Mouse (Mus musculus): Measurements from ENCODE around the gene Rars. TPM values are rescaled to one million over a fixed set of nuclear protein-coding genes. Genes with fewer than 3 reads are reported as not detected.

Rars gene
- 22.4 and 35.4 TPM in 2 replicates for polyA plus RNA-seq (2012; rRNA removed)
- 54.5 and 54.8 TPM in 2 replicates for polyA plus RNA-seq (2014; fragmentation: Nextera tagmentation; extraction: Ambion mirVana)

DNA sequence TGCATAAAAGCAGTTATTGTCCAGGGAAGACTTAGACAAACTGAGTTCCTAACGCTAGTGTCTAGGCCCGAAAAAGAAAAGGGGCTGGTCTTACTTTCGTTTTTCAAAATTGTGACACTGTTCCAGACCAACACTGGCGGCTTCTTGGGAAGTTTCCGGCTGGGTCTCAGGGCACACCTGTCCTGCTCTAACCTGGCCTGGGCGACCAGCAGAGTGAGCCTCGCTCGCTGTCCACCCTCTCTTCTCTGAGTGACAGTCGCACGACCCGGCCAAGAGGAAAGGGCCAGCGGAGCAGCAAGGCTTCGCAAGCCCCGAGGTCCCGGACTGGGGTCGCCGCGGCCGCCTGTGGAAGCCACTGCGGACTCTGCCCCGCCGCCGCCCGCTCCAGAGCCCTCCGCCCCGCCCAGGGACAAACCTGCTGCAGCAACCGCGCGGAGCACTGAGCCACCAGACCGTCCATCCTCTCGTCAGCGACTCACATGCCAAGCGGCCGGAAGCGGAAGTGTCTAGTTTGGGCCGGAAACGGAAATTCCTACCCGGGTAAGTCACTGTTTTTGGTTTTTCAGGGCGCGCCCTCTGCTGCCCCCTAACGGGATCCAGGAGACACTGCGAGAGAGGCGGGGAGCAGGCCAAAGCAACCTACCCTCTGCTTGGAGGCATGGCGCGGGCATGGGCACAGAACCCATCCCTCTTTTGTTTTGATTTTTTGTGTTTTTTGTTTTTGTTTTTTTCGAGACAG, at the start of gene Rars:
TSS of gene Rars (minus strand) at position 485 of the 739 bp plus-strand sequence.
- Histone ChIP-seq H3K27me3 (ENCODE audit: control insufficient read depth, insufficient read depth, low read length) (no peaks in the 10 kb centered on the region), H3K4me1 (replicated peaks; ENCODE audit: control insufficient read depth in 2 of 2, insufficient read depth in 2 of 2, low read length in 1 of 2) (peaks cover 11% of the 10 kb centered on the region in 2 experiments), H3K4me3 (ENCODE audit: insufficient read depth in 1 of 2, low read depth in 2 of 2, low read length in 2 of 2) (peak within 1 kb of the TSS; percentile 91 to 92), H3K9ac (replicated peaks) (peak within 1 kb of the TSS; percentile 86), H3K9me3 (ENCODE audit: control insufficient read depth, low read length) (no peaks in the 10 kb centered on the region), H3K27ac (peak within 1 kb of the TSS; percentile 5), H3K4me2 (ENCODE audit: low read depth) (peak within 1 kb of the TSS; percentile 86), H3K36me3 (replicated peaks; ENCODE audit: control insufficient read depth, insufficient read depth, low read depth) (peaks cover 11% of the 10 kb centered on the region; the same call in 1 of the 2 replicates)
- DNase-seq (ENCODE audit: low read depth in 3 of 3, low spot score in 3 of 3) (peak; percentile 89 to 92 (median 90)), ATAC-seq (ENCODE audit: insufficient read depth) (peak; percentile 80)
- 1% methylated on average over 43 of the region's 46 CpGs for WGBS (ENCODE audit: insufficient replicate concordance)
- TF ChIP-seq EP300 (IDR thresholded peaks at IDR 0.05; ENCODE audit: low read depth) (no peak), CTCF (IDR thresholded peaks at IDR 0.05; ENCODE audit: low read depth) (peak; percentile 96)

DNA sequence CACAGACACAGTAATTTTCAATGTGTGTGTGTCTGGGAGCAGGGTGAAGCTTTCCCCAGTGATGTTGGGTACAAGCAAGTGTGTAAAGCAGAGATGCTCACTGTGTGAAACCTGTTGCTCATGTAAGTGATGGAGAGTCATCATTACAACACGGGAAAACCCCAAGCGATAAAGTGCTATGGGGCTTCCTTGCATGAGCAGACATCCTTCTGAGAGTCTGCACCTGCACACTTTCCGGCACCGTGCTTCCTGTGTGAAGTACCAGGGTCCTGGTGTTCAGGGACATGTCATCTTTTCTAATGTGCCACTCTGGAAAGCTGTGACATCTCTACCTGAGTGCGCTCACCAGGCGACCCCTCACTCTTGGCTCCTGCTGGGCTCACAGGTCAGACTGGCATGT, 48.5 kb upstream of the Rars start:
- Histone ChIP-seq H3K27me3 (ENCODE audit: control insufficient read depth, insufficient read depth, low read length) (no peaks in the 10 kb centered on the region), H3K36me3 (replicated peaks; ENCODE audit: control insufficient read depth, insufficient read depth, low read depth) (no peaks in the 10 kb centered on the region), H3K4me1 (replicated peaks; ENCODE audit: control insufficient read depth in 2 of 2, insufficient read depth in 2 of 2, low read length in 1 of 2) (no peaks in the 10 kb centered on the region), H3K9ac (replicated peaks) (no peak overlapping the region), H3K9me3 (ENCODE audit: control insufficient read depth, low read length) (no peaks in the 10 kb centered on the region), H3K4me2 (ENCODE audit: low read depth) (no peak overlapping the region), H3K4me3 (ENCODE audit: insufficient read depth in 1 of 2, low read depth in 2 of 2, low read length in 2 of 2) (no peak overlapping the region), H3K27ac (no peak overlapping the region)
- no peak for TF ChIP-seq EP300 (IDR thresholded peaks at IDR 0.05; ENCODE audit: low read depth)
- TF ChIP-seq CTCF (IDR thresholded peaks at IDR 0.05; ENCODE audit: low read depth): no peak
- DNase-seq (ENCODE audit: low read depth in 3 of 3, low spot score in 3 of 3) (no peak), ATAC-seq (ENCODE audit: insufficient read depth) (no peak)
- 76% methylated on average over 6 of the region's 6 CpGs for WGBS (ENCODE audit: insufficient replicate concordance)

DNA sequence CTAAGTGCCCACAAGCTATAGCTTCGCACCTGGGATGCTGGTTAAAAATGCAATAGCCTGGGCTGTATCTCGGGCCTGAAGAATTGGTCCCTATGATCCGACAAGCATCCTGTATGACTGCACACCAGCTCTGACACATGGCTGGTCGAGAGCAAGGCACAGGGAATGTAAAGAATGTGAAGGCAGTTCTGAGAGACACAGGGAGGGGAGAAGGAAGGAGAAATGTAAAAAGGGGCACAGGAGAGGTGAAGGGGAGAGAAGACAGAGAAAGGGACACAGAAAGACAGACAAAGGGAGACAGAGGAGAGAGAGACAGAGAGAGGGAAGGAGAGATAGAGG, 44.2 kb upstream of the Rars start:
- no peak for ATAC-seq (ENCODE audit: insufficient read depth)

DNA sequence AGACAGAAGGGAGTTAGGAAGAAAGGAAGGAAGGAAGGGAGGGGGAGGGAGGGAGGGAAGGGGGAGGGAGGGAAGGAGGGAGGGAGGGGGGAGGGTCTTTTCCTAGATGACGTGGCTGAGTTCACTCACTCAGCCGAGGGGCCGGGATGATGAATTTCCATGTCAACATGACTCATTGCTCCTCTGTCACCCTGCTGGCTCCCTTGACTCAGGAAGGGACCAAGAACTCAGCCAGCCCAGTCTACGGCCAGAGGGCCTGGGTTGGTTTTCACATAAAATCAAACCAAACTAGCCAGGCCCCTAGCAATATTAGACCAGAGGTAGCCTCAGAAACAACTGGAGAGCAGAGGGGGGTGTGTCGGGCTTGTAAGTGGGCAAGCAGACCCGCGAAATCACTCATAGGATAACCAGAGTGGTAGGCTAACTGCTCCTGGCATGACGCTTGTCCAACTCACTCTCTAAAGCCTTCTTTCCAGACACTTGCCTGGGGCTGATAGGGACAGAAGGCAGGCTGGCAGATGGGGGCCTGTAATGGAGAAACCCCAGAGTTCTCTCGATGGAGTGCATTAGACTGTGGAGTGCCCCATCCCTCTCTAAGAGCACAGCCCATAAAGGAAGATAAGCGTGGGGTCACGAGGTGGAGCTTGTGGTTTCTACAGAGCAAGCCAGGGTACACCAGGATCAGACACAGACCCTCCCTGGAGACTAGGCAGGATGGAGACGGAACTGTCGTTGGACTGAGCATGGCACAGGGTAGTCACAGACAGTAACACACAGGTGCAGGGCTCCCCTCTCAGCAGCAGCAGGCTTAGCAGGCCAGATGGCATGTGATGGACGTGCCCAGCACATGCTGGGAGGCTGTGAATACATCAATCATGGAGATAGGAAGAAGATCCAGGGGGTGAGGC, 43.6 kb upstream of the Rars start:
- H3K4me1 ChIP-seq (replicated peaks; ENCODE audit: control insufficient read depth in 2 of 2, insufficient read depth in 2 of 2, low read length in 1 of 2): no peaks in the 10 kb centered on the region
- H3K36me3 ChIP-seq (replicated peaks; ENCODE audit: control insufficient read depth, insufficient read depth, low read depth): no peaks in the 10 kb centered on the region
- H3K4me2 ChIP-seq (ENCODE audit: low read depth): no peak overlapping the region
- 39% methylated on average over 14 of the region's 14 CpGs for WGBS (ENCODE audit: insufficient replicate concordance)
- H3K9ac ChIP-seq (replicated peaks): no peak overlapping the region
- H3K27ac ChIP-seq: no peak overlapping the region
- TF ChIP-seq CTCF (IDR thresholded peaks at IDR 0.05; ENCODE audit: low read depth): no peak
- TF ChIP-seq EP300 (IDR thresholded peaks at IDR 0.05; ENCODE audit: low read depth): no peak
- ATAC-seq (ENCODE audit: insufficient read depth) (no peak), DNase-seq (ENCODE audit: low read depth in 3 of 3, low spot score in 3 of 3) (no peak)
- no peaks in the 10 kb centered on the region for H3K9me3 ChIP-seq (ENCODE audit: control insufficient read depth, low read length)
- H3K4me3 ChIP-seq (ENCODE audit: insufficient read depth in 1 of 2, low read depth in 2 of 2, low read length in 2 of 2): no peak overlapping the region
- H3K27me3 ChIP-seq (ENCODE audit: control insufficient read depth, insufficient read depth, low read length): no peaks in the 10 kb centered on the region

More for the DNA sequence above, 44.2 kb upstream of the Rars start:
- Histone ChIP-seq H3K9ac (replicated peaks) (no peak overlapping the region), H3K27ac (no peak overlapping the region), H3K36me3 (replicated peaks; ENCODE audit: control insufficient read depth, insufficient read depth, low read depth) (no peaks in the 10 kb centered on the region), H3K4me2 (ENCODE audit: low read depth) (no peak overlapping the region), H3K4me1 (replicated peaks; ENCODE audit: control insufficient read depth in 2 of 2, insufficient read depth in 2 of 2, low read length in 1 of 2) (no peaks in the 10 kb centered on the region), H3K9me3 (ENCODE audit: control insufficient read depth, low read length) (no peaks in the 10 kb centered on the region), H3K27me3 (ENCODE audit: control insufficient read depth, insufficient read depth, low read length) (no peaks in the 10 kb centered on the region), H3K4me3 (ENCODE audit: insufficient read depth in 1 of 2, low read depth in 2 of 2, low read length in 2 of 2) (no peak overlapping the region)
- WGBS (ENCODE audit: insufficient replicate concordance): 46% methylated on average over 4 of the region's 4 CpGs
- no peak for DNase-seq (ENCODE audit: low read depth in 3 of 3, low spot score in 3 of 3)
- TF ChIP-seq CTCF (IDR thresholded peaks at IDR 0.05; ENCODE audit: low read depth): no peak
- no peak for TF ChIP-seq EP300 (IDR thresholded peaks at IDR 0.05; ENCODE audit: low read depth)
